Mouse (Mus musculus): ENCODE measurements around the gene Eif1b. TPM values are rescaled to one million over a fixed set of nuclear protein-coding genes. Genes with fewer than 3 reads are reported as not detected.
A peak's percentile ranks its signal among the peaks of the same experiment; 100 is the strongest.

Gene Eif1b
- polyA plus RNA-seq, 1 experiment: 105 TPM

GRCm38 (mm10) chr9:120539662-120540251 lies 47.7 kb downstream of the Eif1b start, which contains the start of gene Entpd3:
Gene Entpd3, plus strand, starts transcription at chr9:120539818.
- peaks cover 6% of the 10 kb centered on the region; the same call in 1 of the 2 replicates for H3K4me1 ChIP-seq (ENCODE audit: control insufficient read depth, insufficient read depth, low read length)
- no peak within 1 kb of the TSS for H3K27ac ChIP-seq (ENCODE audit: control insufficient read depth, insufficient read depth, low read depth, low read length)
- H3K27me3 ChIP-seq (ENCODE audit: control insufficient read depth, insufficient read depth, low read length): no peaks in the 10 kb centered on the region
- no peaks in the 10 kb centered on the region for H3K36me3 ChIP-seq (ENCODE audit: control insufficient read depth, insufficient read depth, low read length)
- TF ChIP-seq CTCF (IDR thresholded peaks at IDR 0.05; ENCODE audit: control insufficient read depth, insufficient read depth, insufficient replicate concordance, low read depth, low read length): no peak
- H3K4me3 ChIP-seq (ENCODE audit: control insufficient read depth, low read depth, low read length): peak within 1 kb of the TSS; percentile 16; the same call in 1 of the 2 replicates

- H3K36me3 ChIP-seq (ENCODE audit: control insufficient read depth, insufficient read depth, low read length): no peaks in the 10 kb centered on the region
- TF ChIP-seq CTCF (IDR thresholded peaks at IDR 0.05; ENCODE audit: control insufficient read depth, insufficient read depth, insufficient replicate concordance, low read depth, low read length) (no peak), POLR2A (IDR thresholded peaks at IDR 0.05; ENCODE audit: control insufficient read depth, low read depth, low read length) (no peak)
- no peak overlapping the region for H3K4me3 ChIP-seq (ENCODE audit: control insufficient read depth, low read depth, low read length)
- peaks cover 6% of the 10 kb centered on the region; the same call in 1 of the 2 replicates for H3K4me1 ChIP-seq (ENCODE audit: control insufficient read depth, insufficient read depth, low read length)
- no peak overlapping the region for H3K27ac ChIP-seq (ENCODE audit: control insufficient read depth, insufficient read depth, low read depth, low read length)
- no peaks in the 10 kb centered on the region for H3K27me3 ChIP-seq (ENCODE audit: control insufficient read depth, insufficient read depth, low read length)
Observed at GRCm38 (mm10) chr9:120541411-120541810, 49.4 kb downstream of the Eif1b start.

DNA sequence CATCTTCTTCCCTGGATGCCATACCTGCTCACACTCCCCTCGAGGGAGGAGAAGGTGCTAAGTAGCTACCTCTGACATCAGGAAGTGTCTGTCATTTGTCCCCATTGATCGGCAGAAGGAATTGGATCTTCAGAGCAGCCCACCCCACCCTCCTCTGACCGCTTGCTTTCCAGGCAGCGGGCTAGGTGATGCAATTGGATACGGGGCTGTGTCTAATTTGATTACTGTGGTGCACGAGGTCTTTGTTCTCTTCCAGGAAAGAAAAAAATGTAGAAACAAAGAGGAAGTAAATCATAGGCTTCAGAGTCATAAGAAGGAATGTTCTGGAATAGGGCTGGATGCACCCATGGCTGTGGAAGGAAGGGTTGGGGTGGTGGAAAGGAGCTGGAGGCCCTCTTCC lies 50.2 kb downstream of the Eif1b start:
- no peak overlapping the region for H3K27ac ChIP-seq (ENCODE audit: control insufficient read depth, insufficient read depth, low read depth, low read length)
- H3K36me3 ChIP-seq (ENCODE audit: control insufficient read depth, insufficient read depth, low read length): no peaks in the 10 kb centered on the region
- H3K27me3 ChIP-seq (ENCODE audit: control insufficient read depth, insufficient read depth, low read length): no peaks in the 10 kb centered on the region
- TF ChIP-seq CTCF (IDR thresholded peaks at IDR 0.05; ENCODE audit: control insufficient read depth, insufficient read depth, insufficient replicate concordance, low read depth, low read length) (no peak), POLR2A (IDR thresholded peaks at IDR 0.05; ENCODE audit: control insufficient read depth, low read depth, low read length) (no peak)
- no peak overlapping the region for H3K4me3 ChIP-seq (ENCODE audit: control insufficient read depth, low read depth, low read length)
- H3K4me1 ChIP-seq (ENCODE audit: control insufficient read depth, insufficient read depth, low read length): peaks cover 6% of the 10 kb centered on the region; the same call in 1 of the 2 replicates

Other genes starting within 250 kb of the Eif1b start
- 0.40 and 0.41 TPM in 2 replicates for gene Myrip, start 190.7 kb upstream of the Eif1b start, polyA plus RNA-seq (2012; rRNA removed)
- gene Entpd3, start 47.6 kb downstream of the Eif1b start, polyA plus RNA-seq (2012; rRNA removed): 0.06 and 0.19 TPM in 2 replicates
- gene Rpl14, start 79.2 kb downstream of the Eif1b start, polyA plus RNA-seq (2012; rRNA removed): 118 and 126 TPM in 2 replicates

Measured in testis, adult 2 months (tissue).